Mouse (Mus musculus) heart, adult 2 months (tissue): ENCODE data around the gene Ccna2.

Source experiments
- CTCF ChIP-seq: fragments of 200-600 bp; IDR thresholded peaks from 2 replicates; pipeline ENCODE4 v1.8.1; 2022; ENCODE audit warnings: antibody characterized with exemption, mild to moderate bottlenecking, moderate library complexity
- EP300 ChIP-seq: fragments of 200-500 bp; IDR thresholded peaks from 2 replicates; pipeline ENCODE4 v1.6.1; 2011; ENCODE audit warnings: low read depth, low read length, control low read depth; ENCODE audit not compliant: insufficient read depth
- POLR2A ChIP-seq: fragments of 200-500 bp; IDR thresholded peaks from 2 replicates; pipeline ENCODE4 v1.6.1; 2011; ENCODE audit warnings: mild to moderate bottlenecking, low read depth, low read length, control low read depth; ENCODE audit not compliant: insufficient read depth

GRCm38 (mm10) chr3:36551343-36551742 is 20.6 kb downstream of the Ccna2 start:
- TF ChIP-seq POLR2A (no peak), CTCF (no peak), EP300 (no peak)
